Mouse (Mus musculus) naive thymus-derived CD4-positive, alpha-beta T cell, adult 2 months (primary cell): ENCODE data around the gene Nfatc2ip.
"Not testable (repeated sequence)": the region's sequence is repeated elsewhere in the genome, so short reads cannot be mapped to it uniquely, and the experiment has no call there.

Experiments used
- DNase-seq: peaks from one replicate; pipeline ENCODE4 v3.0.0-alpha.2; 2011; ENCODE audit warnings: low read depth

Nfatc2ip gene

DNA sequence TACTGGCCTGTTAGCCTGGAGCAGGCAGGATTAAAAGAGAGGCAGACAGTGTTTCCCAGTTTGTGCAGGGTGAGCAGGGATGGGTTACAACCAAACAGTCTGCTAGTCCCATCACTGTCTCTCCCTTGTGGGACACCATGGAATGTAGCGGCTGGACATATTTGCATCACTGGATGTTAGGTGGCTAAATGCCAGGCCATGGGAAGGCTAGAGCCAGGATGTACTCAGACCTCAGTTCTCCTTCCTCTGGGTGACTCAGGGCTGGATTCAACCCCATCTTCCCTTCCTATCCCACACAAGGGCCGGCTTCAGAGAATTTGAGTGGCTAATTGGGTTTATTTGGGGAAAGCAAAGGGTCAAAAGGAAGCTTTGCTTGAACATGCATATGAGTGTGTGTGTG, 12.1 kb upstream of the Nfatc2ip start:
- DNase-seq = no peak

DNA sequence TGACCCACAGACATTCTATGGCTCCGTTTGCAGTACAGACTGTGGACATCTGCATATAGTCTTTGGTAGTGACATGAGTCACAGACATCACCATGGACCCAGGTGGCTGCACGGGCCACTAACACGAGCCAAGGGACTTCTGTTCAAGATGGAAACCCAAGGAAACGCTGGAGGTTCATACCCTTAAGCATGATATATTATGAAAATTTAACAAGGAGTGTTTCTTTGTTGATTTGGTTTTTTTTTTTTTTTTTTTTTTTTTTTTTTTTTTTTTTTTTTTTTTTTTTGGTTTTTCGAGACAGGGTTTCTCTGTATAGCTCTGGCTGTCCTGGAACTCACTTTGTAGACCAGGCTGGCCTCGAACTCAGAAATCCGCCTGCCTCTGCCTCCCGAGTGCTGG, 6.0 kb upstream of the Nfatc2ip start:
- DNase-seq = not testable (repeated sequence)

DNA sequence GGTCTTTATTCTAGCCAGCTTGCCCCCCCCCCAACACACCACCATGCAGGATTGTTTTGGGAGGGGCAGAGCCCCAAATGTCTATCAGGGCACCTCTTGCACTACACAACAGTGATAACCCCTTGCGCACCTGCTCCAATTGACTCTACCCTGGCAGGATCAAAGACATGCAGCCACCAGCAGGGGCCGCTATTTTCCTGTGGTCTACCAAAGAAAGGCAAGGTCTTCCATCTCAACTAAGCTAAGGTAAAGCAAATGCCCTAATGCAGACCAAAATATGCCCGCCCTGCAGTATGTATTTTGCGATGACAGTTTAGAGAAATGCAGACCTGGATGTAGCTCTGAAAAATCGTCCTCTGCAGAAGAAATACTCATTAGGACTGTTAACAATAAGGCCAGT, 3.0 kb upstream of the Nfatc2ip start:
- DNase-seq = peak; percentile 93

DNA sequence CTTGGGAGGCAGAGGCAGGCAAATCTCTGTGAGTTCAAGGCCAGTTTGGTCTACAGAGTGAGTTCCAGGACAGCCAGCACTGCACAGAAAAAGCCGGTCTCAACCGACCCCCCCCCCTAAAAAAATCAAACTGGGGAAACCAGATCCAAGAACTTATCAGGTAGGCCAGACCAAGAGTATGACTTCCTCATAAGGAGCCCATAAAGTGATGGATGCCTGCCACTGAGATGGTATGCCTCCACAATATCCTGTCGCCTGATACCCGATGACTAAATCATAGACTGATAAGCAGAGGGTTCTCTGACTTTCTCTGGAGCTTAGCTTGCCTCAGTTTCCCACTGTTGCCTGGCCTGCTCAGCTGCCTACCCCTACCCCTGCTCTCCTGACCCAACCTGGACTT, 1.3 kb upstream of the Nfatc2ip start:
- no peak for DNase-seq

DNA sequence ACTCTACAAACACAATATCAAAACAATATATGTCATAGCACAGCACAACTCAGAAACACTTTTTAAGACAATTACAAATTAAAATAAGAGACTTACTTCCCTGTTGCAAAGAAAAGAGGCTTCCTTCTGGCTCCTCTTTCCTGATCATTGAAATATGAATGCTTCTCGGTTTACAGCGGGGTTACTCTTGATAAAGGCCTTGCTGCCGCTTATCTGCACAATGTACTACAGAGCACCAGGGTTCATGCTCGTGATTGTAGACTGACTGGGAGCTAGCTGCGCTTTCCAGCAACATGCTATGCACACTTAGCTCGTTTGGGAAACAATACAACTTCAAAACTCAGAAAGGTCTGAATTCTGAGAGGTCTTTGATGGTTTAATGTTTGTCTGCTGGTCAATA, 684 bp upstream of the Nfatc2ip start:
- DNase-seq = no peak

DNA sequence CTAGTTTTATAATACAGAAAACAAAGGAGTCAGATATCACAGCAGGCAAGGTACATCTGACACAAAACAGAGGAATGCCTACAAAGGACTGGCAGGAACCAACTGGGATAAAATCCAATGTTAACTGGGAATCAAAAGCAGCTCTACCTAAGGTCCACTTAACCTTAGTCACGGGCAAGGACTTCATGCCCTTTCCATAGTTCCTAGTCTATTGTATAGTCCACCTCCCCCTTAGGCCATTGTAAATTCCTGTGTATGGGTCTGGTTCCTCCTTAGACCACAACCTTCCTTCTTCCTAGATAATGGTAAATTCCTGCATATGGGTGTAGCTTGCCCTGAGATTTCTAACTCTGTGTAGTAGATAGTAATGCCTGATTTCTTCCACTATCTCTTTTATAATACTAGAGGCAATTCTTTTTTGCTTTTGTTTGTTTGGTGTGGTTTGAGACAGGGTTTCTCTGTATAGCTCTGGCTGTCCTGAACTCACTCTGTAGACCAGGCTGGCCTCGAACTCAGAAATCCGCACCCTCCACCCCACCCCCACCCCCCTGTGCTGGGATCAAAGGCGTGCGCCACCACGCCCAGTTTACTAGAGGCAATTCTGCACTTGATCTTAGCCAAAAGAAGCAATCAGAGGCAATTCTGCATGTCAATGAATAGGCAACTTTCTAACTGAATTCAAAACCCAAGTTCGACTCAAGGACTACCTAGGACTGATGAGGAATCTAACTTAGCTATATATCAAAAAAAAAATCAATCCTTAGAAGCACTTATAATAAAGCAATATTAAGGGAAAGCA, 4.3 kb downstream of the Nfatc2ip start:
- DNase-seq = not testable (repeated sequence)

DNA sequence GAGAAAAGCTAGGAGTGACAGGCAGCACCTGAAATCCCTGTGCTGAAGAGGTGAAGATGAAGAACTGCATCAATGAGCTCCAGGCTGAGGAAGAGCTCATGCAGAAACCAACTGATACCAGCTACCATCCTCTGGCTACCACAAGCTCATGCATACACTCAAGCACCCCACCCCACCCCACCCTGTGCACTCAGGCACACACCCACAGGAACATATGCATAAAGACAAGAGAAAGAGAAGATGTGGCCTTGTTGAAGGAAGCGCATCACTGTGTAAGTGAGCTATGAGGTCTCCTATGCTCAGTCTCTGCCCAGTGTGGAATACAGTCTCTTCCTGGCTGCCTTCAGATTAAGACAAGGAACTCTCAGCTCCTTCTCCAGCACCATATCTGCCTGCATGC, 8.4 kb downstream of the Nfatc2ip start:
- DNase-seq = no peak

DNA sequence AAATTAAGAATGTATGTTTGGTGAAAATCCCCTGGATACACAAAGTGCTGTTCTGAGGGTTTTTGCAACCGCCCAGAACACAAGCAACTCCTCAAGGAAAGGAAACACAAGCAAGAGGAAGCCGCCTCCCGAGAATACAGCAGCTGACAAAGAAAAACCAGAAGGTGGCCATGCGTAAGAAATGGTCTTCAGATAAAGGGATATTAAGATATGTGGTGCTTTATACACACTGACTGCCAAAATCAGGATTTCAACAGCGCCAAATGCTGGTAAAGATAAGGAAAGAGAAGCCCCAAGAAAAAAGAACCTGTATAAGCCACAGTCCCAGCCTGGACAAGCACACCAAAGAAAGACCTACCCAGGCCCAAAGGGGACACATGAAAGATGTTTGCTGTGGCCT, 13.0 kb downstream of the Nfatc2ip start:
- no peak for DNase-seq

DNA sequence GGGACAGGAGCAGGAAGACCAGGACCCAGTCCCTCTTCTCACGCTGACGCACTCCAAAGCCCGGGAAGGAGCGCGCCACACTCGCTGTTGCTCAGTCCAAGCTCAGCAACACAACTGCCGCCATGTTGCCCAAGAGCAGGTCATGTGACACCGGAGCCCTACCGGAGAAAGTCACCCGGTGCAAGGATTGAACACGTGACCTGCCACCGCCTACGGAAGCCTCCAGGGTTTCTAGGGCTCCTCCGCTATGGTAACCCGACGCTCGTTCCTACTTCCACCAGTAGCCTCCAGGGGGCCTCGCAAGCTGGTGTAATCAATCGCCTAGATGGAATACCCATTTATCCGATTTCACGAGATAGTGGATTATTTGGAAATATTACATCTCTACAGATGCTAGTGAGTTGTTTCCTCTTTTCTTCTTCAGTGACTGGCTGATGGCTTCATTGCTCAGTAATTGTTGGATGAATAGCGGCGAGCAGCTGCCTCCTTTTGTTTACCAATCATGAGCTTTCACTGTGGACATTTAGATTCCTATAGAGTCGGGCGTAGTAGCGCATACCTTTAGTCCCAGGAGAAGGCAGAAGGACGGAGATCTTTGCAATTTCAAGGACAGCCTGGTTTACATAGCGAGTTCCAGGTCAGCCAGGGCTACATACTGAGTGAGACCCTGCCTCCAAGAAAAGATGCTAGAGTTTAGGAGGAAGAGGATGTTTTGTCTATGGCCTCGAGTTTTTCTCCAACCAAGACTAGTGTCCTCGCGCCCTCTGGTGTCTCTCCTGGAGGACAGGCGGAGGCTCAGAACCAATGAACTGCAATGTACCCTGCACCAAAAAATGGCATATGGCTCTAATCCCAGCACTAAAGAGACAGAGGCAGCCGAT, 19.0 kb downstream of the Nfatc2ip start, which contains the start of gene Spns1:
Spns1 (minus strand) TSS at position 173 of the 881 bp plus-strand sequence.
- peak; percentile 97 for DNase-seq

DNA sequence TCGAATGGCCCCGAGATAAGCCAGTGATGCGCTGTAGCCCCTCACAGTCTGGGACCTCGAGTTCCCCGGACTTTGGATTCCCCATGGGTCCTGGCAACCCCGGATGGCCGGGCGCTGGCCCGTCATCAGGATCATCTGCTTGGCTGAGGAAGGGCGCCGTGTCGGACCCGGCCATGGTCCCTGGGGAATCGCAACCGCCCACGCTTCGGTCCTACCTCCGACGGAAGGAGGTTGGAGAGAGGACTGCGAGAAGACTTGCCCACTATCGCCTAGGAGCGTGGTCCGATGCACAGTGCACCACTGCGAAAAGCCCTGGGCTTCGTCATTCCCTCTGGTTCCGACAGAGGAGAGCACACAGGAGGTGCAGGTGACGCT, 19.6 kb downstream of the Nfatc2ip start:
- no peak for DNase-seq

DNA sequence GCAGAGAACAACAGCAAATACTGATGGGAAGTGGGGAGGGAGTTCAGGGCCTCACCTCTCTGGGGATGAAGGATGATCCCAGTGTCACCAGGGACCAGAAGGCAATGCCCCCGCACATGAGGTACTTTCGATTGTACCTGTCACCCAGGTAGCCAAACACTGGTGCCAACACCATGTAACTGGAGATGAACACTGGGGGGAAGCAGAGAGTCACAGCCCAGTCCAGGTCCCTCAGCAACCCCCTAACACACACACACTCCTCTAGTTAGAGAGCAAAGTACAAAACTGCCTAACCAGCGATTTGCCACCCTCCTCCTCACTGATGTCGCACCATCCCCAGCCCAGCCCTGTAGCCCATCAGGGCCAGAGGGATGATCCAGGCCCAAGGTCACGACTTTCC, 21.5 kb downstream of the Nfatc2ip start:
- DNase-seq = no peak

DNA sequence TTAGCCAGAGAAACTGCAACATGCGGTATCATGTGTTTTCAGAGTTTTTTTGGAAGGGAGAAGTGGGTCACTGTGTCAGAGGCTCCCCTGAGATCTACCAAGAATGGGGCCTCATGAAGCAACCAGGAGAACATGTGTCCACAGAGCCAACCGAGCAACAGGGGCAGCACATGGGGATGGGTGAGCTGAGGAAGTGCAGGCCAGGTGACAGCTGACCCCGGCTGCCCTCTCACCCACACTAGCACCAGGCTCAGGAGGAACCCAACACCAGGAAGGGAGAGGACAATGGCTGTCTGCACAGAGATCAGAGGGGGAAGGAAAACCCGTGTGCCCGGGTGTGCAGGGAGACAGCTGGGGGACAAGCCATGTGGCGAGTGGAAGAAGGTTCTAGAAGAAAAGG, 22.0 kb downstream of the Nfatc2ip start:
- no peak for DNase-seq

DNA sequence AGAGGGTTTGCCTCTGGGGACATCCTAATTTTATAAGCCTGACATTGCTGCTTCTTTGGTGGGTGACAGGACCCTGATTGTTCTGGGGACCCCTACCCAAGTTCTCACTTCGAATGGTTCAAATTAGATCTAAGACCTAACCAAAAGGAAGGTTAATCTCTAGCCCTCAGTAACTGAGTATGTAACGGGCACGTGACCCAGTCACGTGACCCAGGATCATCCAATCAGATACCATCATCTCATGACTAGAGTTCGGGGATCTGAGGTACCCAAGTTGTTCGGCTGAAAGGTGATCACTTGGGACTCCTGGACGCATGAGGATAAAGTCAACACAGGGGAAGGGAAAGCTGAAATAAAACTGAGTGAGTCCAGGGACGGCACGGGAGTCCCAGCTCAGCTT, 23.5 kb downstream of the Nfatc2ip start:
- no peak for DNase-seq

DNA sequence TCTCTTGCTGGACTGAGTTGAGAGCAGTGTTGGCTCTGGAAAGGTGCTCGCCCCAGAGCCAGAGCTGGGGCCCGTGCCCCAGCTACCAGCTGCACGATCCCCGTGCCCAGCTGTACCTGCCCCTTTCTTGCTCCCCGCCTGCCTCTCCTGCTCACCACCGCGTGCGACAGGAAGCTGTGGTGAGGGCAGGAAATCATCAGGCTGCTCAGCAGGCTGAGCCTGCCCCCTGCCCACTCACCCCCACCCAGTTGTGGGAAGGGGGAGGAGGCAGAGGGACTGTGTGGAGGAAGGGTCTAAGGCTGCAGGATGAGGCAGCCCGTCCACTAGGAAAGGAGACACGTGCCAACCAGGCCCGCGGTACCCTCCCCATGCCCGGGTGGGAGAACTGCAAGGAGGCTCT, 27.1 kb downstream of the Nfatc2ip start, which contains the start of gene Lat:
Lat (minus strand) TSS at position 178 of the 400 bp plus-strand sequence.
- peak; percentile 87 for DNase-seq

DNA sequence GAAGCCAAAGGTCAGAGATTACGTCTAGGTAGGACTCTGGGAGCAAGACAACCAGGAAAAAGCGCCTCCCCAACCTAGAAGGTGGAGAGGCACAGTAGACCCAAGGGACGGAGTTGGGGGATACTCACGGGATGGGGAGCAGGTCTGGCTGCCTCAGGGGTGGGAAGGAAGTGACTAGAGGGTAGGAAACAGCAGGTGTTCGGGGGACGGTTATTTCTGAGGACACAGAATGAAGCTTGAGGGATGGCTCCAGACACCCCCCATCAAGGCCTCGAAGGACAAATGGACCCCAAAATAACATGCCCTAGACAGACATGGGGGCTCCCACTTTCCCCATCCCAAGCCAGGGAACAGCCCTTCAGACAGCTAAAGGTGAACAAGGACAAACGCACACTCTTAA, 28.2 kb downstream of the Nfatc2ip start:
- DNase-seq = no peak

DNA sequence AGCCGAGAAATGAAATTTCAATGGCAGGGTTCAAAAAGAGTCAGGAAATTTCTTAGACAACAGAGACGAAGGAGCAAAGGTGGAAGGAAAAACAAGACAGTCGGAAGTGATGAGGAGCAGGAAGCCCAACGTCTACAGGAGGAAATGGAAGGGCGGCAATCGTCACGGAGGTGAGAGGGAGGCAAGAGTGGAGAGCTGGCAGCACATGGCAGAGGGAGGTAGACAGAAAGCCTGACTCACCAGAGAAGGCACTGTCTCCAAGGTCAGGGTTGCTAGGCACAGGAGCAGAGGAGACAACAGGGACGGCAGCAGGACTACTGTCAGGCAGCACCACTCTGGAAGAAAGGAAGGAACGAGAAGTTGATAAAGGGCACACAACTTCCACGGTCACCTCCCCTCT, 28.9 kb downstream of the Nfatc2ip start:
- DNase-seq = peak; percentile 65

DNA sequence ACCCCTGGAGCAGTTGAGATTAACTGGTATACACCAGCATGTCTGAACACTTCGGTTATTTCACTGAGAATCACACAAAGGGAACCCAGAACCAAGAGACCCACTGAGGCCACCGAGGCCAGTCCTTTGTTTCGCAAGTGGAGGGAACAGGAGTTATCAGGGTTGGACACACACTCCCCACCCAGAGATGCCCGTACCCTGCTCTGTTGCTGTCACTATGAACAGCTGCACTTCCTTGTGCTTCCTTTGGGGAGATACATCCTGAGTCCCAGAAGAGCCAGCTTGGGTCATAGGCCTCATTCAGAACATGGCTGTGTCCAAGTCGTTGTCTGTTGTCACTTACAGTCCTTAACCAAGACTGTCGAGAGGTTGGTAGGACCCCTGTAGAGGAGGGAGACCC, 33.5 kb downstream of the Nfatc2ip start:
- no peak for DNase-seq

DNA sequence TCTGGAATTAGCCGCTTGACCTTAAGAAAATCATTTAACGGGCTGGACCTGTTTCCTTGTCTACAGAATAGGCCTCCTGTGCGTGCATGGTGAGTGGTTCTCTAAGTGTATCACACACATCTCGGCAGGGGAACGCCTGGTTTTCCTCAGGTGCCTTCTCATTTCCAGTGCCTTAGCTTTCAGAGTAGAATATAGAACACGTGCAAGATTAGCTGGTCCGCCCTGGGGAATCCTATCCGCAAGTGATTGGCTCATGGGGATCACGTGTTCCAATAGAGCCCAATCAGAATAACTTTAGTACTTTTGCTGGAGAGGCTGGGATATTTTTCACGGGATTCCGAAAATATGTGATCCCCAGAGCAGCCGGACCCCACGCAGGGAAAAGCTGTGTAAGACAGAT, 37.5 kb downstream of the Nfatc2ip start:
- no peak for DNase-seq

DNA sequence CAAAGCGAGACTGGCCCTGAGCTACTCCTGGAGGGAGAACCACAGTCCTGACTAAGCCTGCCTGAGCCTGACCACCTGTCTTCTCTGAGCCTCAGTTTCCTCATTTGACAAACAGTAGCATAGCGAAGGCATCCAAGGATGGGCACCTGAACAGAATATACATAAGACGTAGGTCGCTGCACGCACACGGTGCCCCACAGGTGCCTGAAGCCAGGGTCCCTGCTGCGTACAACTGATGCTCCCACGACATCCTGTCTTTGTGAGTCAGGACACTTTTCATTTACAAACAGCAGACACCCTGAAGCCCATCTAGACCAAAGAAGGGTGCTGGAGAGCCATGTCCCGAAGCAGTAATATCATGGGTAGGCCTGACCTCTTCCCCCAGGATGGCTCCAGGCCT, 38.1 kb downstream of the Nfatc2ip start:
- peak; percentile 58 for DNase-seq

DNA sequence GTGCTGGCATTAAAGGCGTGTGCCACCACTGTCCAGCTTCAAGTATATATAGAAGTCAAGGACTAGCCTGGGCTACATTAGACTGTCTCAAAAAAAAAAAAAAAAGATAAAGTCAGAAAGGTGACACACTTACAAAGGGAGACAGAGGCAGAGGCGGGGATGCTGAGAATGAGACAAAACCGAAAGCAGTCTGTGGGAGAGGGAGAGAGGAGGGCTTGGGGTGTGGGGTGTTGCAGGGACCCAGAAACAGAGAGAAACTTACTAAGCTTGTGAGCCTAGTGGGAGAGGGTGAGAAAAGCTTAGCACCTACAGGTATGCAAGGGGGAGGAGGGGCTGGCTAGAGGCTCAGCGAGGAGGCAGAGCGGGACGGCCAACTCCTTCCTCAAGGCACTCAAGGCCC, 38.7 kb downstream of the Nfatc2ip start:
- peak; percentile 53 for DNase-seq

DNA sequence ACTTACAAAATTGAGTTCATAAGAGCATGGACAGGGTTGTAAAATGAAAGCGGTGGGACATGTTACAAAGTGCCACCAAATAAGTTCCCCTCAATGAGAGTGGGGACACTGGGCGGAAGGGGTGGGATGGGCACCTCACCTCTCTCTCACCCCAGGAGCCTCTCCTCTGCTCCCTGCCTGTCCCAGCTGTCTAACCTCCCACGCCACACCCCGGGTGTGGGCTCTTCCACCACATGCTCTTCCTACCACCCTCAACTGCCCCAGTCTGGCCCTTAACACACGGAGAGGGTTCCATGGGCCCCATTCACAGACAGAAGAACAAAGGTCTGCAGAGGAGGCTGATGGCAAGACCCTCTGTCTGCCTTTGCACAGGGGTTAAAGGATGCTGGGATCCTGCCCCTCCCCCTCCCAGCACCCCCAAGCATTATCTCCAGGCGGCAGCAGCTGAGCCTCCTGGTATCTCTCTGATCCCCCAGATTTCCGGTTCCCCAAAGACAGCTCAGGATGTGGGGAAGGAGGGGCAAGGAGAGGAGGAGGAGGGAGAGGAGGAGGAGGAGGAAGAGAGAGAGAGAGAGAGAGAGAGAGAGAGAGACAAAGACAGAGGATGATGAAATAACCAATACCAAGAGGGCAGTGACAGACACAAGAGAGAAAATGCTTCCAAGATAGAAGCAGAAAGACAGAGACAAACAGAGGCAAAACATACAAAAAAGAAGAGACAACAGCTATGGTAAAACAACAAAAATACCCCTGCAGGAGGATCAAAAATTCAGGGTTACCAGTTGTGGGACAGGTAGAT, 39.5 kb downstream of the Nfatc2ip start:
- DNase-seq = no peak

DNA sequence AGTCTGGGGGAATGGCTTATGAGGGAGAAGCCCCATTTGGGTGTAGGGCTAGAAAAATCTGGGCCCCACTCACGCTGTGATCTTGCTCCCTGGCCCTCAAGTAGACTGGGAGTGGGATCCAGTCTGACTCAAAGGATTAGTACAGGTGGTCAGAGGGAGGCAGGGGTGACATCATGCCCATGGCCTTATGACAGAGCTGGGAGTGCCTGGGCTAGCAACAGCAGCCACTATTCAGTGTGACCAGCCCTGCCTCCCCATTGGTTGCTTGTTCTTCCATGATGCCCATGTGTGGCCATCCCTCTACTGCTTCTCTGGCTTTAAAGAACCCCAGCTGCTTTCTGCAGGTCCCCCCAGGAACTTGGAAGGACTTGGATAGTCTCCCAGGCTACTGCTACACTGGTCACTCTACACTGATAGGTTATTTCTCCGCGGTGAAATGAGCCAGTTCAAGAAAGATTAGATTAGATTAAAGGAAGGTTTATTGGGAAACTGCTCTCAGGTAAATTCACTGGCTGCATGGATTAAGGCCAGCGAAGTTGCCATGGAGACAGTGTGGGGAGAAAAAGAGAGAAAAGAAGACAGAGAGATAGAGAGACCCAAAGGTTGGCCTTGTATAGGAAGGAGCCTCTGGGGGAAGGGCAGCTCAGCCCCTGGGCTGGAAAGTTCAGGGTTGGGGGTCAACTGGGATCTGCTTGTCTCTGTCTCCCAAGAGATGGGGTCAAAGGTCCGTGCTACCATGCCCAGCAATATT, 40.5 kb downstream of the Nfatc2ip start:
- DNase-seq = no peak
